Mouse (Mus musculus) hindbrain, embryonic 16.5 days (tissue): ENCODE data around the gene Bmp7. TPM values are rescaled to one million over a fixed set of nuclear protein-coding genes. Genes with fewer than 3 reads are reported as not detected.

ENCODE experiments used
- ATAC-seq: fragments of 200-750 bp; cut with Nextera tagmentation; 2 replicates; pipeline ENCODE4 v1.8.0; 2017; ENCODE audit warnings: moderate TSS enrichment, moderate library complexity
- H3K27ac ChIP-seq: fragments of 300-500 bp; sonication (generic); 2 replicates; pipeline ENCODE4 v1.5.1; 2014; ENCODE audit warnings: low read depth, mild to moderate bottlenecking, control low read depth, low read length, moderate library complexity
- H3K27me3 ChIP-seq: fragments of 300-500 bp; sonication (generic); replicated peaks from 2 replicates; pipeline ENCODE4 v1.6.1; 2014; ENCODE audit warnings: low read length; ENCODE audit not compliant: control insufficient read depth, insufficient read depth
- H3K36me3 ChIP-seq: fragments of 300-500 bp; sonication (generic); 2 replicates; pipeline ENCODE4 v1.6.1; 2014; ENCODE audit warnings: mild to moderate bottlenecking, low read length, moderate library complexity, mixed read lengths; ENCODE audit not compliant: control insufficient read depth, insufficient read depth
- H3K4me1 ChIP-seq: fragments of 300-500 bp; sonication (generic); 2 replicates; pipeline ENCODE4 v1.6.1; 2014; ENCODE audit warnings: low read depth, low read length; ENCODE audit not compliant: control insufficient read depth, insufficient read depth
- H3K4me2 ChIP-seq: fragments of 300-500 bp; sonication (generic); 2 replicates; pipeline ENCODE4 v1.6.1; 2014; ENCODE audit warnings: mild to moderate bottlenecking, low read length, control low read depth, moderate library complexity
- H3K4me3 ChIP-seq: fragments of 300-500 bp; sonication (generic); 2 replicates; pipeline ENCODE4 v1.5.1; 2014; ENCODE audit warnings: mild to moderate bottlenecking, low read length, control low read depth, moderate library complexity
- H3K9ac ChIP-seq: fragments of 300-500 bp; sonication (generic); 2 replicates; pipeline ENCODE4 v1.6.1; 2014; ENCODE audit warnings: low read depth, mild to moderate bottlenecking, control low read depth, low read length, moderate library complexity
- H3K9me3 ChIP-seq: fragments of 300-500 bp; sonication (generic); 2 replicates; pipeline ENCODE4 v1.6.1; 2014; ENCODE audit warnings: mild to moderate bottlenecking, low read length, moderate library complexity; ENCODE audit not compliant: control insufficient read depth
- WGBS: fragments of 180-500 bp; shearing (Covaris S2); extraction: QIAGEN DNeasy Blood & Tissue Kit; methylation state at CpG from one replicate; pipeline ENCODE4 v1.1.7; 2014; 5-methylcytosine and 5-hydroxymethylcytosine counted together
- polyA plus RNA-seq: library from polyadenylated mRNA; unstranded; fragments of >200 nt; fragmentation: Nextera tagmentation; extraction: Ambion mirVana; gene quantifications from 2 replicates; pipeline ENCODE4 v1.2.1, GENCODE M21; 2015

Gene Bmp7
- polyA plus RNA-seq = 13.7 and 20.0 TPM in 2 replicates

- under 1% methylated on average over 49 of the region's 82 CpGs for WGBS
- peak; percentile 77 for ATAC-seq
- Histone ChIP-seq H3K36me3 (no peaks in the 10 kb centered on the region), H3K9me3 (no peaks in the 10 kb centered on the region), H3K27ac (peak within 1 kb of the TSS; percentile 61), H3K4me2 (peak within 1 kb of the TSS; percentile 96), H3K27me3 (peaks cover 65% of the 10 kb centered on the region), H3K4me3 (peak within 1 kb of the TSS; percentile 56), H3K9ac (peak within 1 kb of the TSS; percentile 63), H3K4me1 (peaks cover 26% of the 10 kb centered on the region)
Observed at GRCm38 (mm10) chr2:172940003-172940798, at the start of gene Bmp7. TSS of gene Bmp7 (minus strand) at chr2:172940321.

- H3K27me3 ChIP-seq = no peaks in the 10 kb centered on the region
- H3K4me2 ChIP-seq = no peak overlapping the region
- H3K9ac ChIP-seq = no peak overlapping the region
- H3K4me3 ChIP-seq = no peak overlapping the region
- no peaks in the 10 kb centered on the region for H3K36me3 ChIP-seq
- WGBS = 74% methylated on average over 9 of the region's 9 CpGs
- peaks cover 3% of the 10 kb centered on the region; the same call in 1 of the 2 replicates for H3K9me3 ChIP-seq
- no peak for ATAC-seq
- no peaks in the 10 kb centered on the region for H3K4me1 ChIP-seq
- H3K27ac ChIP-seq = no peak overlapping the region
Observed at GRCm38 (mm10) chr2:172982776-172983561, 42.8 kb upstream of the Bmp7 start.

- Histone ChIP-seq H3K27ac (no peak overlapping the region), H3K4me1 (peaks cover 10% of the 10 kb centered on the region), H3K9ac (no peak overlapping the region), H3K9me3 (peaks cover 3% of the 10 kb centered on the region; the same call in 1 of the 2 replicates), H3K4me3 (no peak overlapping the region), H3K36me3 (no peaks in the 10 kb centered on the region), H3K27me3 (no peaks in the 10 kb centered on the region), H3K4me2 (no peak overlapping the region)
- no peak for ATAC-seq
- 96% methylated on average over 42 of the region's 43 CpGs for WGBS
Observed at GRCm38 (mm10) chr2:172979666-172980345, 39.7 kb upstream of the Bmp7 start.

DNA sequence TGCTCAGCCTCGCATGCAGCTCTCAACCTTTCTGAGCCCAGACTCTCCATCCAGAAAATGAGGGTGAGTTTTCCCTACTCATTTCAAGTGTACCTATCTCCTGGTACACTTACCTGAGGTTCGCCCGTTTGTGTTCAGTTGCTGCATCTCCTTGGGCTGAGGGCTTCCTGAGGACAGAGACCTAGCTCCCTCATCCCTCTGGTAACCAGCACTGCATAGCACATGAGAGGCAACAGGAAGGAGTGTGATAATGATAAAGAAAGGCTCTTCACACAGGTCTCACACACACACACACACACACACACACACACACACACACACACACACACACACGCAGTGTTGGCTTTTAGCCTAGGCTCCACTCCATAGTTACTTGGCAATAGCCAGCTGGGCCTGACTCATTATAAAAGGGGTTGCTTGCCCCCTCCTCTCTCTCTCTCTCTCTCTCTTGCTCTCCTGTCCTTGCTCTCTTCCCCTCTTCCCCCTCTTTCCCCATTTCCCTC lies 38.1 kb upstream of the Bmp7 start:
- H3K36me3 ChIP-seq = no peaks in the 10 kb centered on the region
- 40% methylated on average over 4 of the region's 4 CpGs for WGBS
- no peak overlapping the region for H3K9ac ChIP-seq
- peaks cover 3% of the 10 kb centered on the region; the same call in 1 of the 2 replicates for H3K9me3 ChIP-seq
- no peak overlapping the region for H3K4me3 ChIP-seq
- H3K27ac ChIP-seq = no peak overlapping the region
- no peaks in the 10 kb centered on the region for H3K27me3 ChIP-seq
- peaks cover 13% of the 10 kb centered on the region for H3K4me1 ChIP-seq
- no peak overlapping the region for H3K4me2 ChIP-seq
- no peak for ATAC-seq

DNA sequence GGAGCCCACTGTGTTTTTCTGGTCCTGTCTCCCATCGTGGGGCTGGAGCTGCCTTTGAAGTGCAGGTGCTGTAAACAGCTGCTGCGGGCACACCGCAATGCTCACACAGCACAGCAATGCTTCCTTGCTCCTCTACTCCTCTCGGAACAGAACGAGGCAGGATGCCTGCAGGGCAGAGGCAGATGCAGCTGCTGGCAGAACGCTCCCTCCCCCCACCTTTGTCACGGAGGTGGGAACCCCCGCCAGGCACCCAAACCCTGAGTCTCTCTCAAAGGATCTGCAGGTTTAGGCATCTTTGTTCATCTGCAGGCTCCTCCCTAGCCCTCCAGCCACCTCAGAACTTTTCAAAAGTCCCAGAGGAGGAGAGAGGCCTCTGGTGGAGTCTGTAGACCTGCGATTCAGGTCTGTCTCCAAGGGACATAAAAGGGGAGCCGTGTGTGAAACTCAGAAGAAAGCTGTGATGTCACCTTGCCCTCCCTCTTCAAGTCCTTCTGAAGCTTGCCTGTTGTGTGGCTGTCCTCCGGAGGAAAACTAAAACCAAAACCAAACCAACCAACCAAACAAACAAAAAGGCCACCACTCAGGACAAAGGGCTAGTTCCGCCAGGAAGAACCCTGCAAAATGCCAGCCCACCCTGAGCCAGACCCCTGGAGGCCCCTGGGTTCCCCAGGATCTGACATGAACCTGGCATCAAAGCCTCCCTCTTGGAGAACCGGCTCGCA lies 37.4 kb upstream of the Bmp7 start, which contains the start of gene Spo11:
Gene Spo11, plus strand, starts transcription at position 292 of the 722 bp plus-strand sequence.
- Histone ChIP-seq H3K4me3 (peak within 1 kb of the TSS; percentile 7; the same call in 1 of the 2 replicates), H3K9ac (peak within 1 kb of the TSS; percentile 14; the same call in 1 of the 2 replicates), H3K27ac (peak within 1 kb of the TSS; percentile 13), H3K36me3 (no peaks in the 10 kb centered on the region), H3K9me3 (peaks cover 3% of the 10 kb centered on the region; the same call in 1 of the 2 replicates), H3K27me3 (no peaks in the 10 kb centered on the region), H3K4me2 (peak within 1 kb of the TSS; percentile 39), H3K4me1 (peaks cover 13% of the 10 kb centered on the region)
- peak; percentile 37; the same call in 1 of the 2 replicates for ATAC-seq
- 9% methylated on average over 14 of the region's 14 CpGs for WGBS

DNA sequence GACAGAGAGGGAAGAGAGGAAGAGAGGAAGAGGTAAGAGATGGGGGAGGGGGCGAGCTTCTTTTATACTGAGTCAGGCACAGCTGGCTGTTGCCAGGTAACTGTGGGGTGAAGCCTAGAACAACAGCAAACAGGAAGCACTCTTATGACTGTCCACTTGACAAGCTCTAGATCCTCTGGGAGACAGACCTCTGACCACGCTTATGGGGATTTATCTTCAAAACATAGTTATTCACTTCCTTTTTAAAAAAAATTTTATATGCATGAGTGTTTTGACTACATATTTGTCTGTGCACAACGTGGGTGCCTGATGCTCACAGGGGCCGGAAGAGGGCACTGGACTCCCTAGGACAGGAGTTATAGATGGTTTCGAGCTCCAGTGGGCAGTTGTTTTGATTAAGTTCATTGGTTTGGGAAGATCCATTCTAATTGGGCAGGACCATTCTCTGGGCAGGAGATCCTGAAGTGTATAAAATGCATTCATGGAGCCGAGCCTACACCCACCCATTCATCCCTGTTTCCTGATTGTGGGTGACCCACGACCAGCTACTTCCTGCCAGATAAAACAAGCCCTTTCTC lies 36.6 kb upstream of the Bmp7 start:
- Histone ChIP-seq H3K9ac (no peak overlapping the region), H3K4me2 (no peak overlapping the region; the same call in none of the 2 replicates)

GRCm38 (mm10) chr2:172975159-172975558 lies 35.0 kb upstream of the Bmp7 start:
- Histone ChIP-seq H3K36me3 (no peaks in the 10 kb centered on the region), H3K9ac (no peak overlapping the region), H3K27ac (no peak overlapping the region), H3K4me1 (peaks cover 13% of the 10 kb centered on the region), H3K9me3 (peaks cover 3% of the 10 kb centered on the region; the same call in 1 of the 2 replicates), H3K27me3 (no peaks in the 10 kb centered on the region), H3K4me3 (no peak overlapping the region), H3K4me2 (no peak overlapping the region)
- 85% methylated on average over 6 of the region's 6 CpGs for WGBS
- ATAC-seq = no peak

More for the DNA sequence above, 36.6 kb upstream of the Bmp7 start:
- Histone ChIP-seq H3K4me1 (peaks cover 13% of the 10 kb centered on the region), H3K9me3 (peaks cover 3% of the 10 kb centered on the region; the same call in 1 of the 2 replicates), H3K27ac (no peak overlapping the region; the same call in 1 of the 2 replicates), H3K27me3 (no peaks in the 10 kb centered on the region), H3K36me3 (no peaks in the 10 kb centered on the region), H3K4me3 (no peak overlapping the region)
- 24% methylated on average over 7 of the region's 7 CpGs for WGBS
- no peak for ATAC-seq

- no peak overlapping the region for H3K27ac ChIP-seq
- peaks cover under 1% of the 10 kb centered on the region; the same call in 1 of the 2 replicates for H3K9me3 ChIP-seq
- H3K36me3 ChIP-seq = no peaks in the 10 kb centered on the region
- peaks cover 13% of the 10 kb centered on the region for H3K4me1 ChIP-seq
- no peak overlapping the region for H3K9ac ChIP-seq
- H3K27me3 ChIP-seq = no peaks in the 10 kb centered on the region
- H3K4me2 ChIP-seq = no peak overlapping the region
- 30% methylated on average over 7 of the region's 7 CpGs for WGBS
- H3K4me3 ChIP-seq = no peak overlapping the region
- no peak for ATAC-seq
Observed at GRCm38 (mm10) chr2:172974701-172975100, 34.6 kb upstream of the Bmp7 start.
